In the genomic region with DNA sequence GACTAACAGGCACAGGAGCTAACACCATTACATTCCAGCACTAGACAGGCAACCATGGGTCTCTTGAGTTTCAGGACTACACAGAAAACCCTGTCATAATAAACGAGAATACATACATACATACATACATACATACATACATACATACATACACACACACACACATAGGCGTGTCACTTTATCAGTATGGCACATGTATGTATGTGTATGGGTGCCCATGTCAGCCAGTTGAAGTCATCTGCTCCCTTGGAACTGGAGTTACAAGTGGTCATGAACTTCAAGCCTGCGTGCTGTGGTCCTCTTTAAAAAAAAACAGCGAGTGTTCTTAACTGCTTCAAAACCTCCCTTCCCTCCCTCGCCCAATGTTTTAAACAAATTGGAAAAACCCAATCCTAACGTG, we compare ENCODE assay signal across 8 mouse cellular contexts. TPM values are rescaled to one million over a fixed set of nuclear protein-coding genes. Genes with fewer than 3 reads are reported as not detected.
DNase-seq lines count a peak whose midpoint lies in the region; ATAC-seq and TF ChIP-seq lines count a peak whose summit lies in the region.

No protein-coding gene starts in this region.

- no peak for TF ChIP-seq POLR2A in myocyte (IDR thresholded peaks at IDR 0.05; ENCODE audit: insufficient read length, low read depth)

- peak overlapping the region; percentile 87 for H3ac ChIP-seq in myocyte (ENCODE audit: control insufficient read depth, insufficient read length)

- TF ChIP-seq CTCF in left cerebral cortex, adult 2 months (IDR thresholded peaks at IDR 0.05), result no peak

- no peak for ATAC-seq in embryonic facial prominence, embryonic 13.5 days (ENCODE audit: insufficient number of reproducible peaks, insufficient read depth, low FRiP score, low TSS enrichment, low read depth)
- ATAC-seq in intestine, embryonic 16.5 days, result peak; percentile 49

- H3K9me3 ChIP-seq in embryonic facial prominence, embryonic 13.5 days, result no peaks in the 10 kb centered on the region
- H3K9me3 ChIP-seq in intestine, embryonic 16.5 days (ENCODE audit: control insufficient read depth, low read length), result no peaks in the 10 kb centered on the region

- H3K9ac ChIP-seq in embryonic facial prominence, embryonic 13.5 days, result peak overlapping the region; percentile 97
- H3K9ac ChIP-seq in intestine, embryonic 16.5 days (ENCODE audit: low read depth, low read length), result peak overlapping the region; percentile 95

- peak overlapping the region; percentile 99 for H3K27ac ChIP-seq in left cerebral cortex, adult 2 months
- H3K27ac ChIP-seq in embryonic facial prominence, embryonic 13.5 days, result peak overlapping the region; percentile 96
- peak overlapping the region; percentile 90; the same call in 1 of the 2 replicates for H3K27ac ChIP-seq in intestine, embryonic 16.5 days (ENCODE audit: low read length)

- 25% methylated on average over 6 of the region's 6 CpGs for WGBS in embryonic facial prominence, embryonic 13.5 days
- WGBS in intestine, embryonic 16.5 days, result 26% methylated on average over 6 of the region's 6 CpGs

- H3K4me2 ChIP-seq in embryonic facial prominence, embryonic 13.5 days, result peak overlapping the region; percentile 66
- H3K4me2 ChIP-seq in intestine, embryonic 16.5 days (ENCODE audit: low read depth, low read length), result peak overlapping the region; percentile 77
- H3K4me2 ChIP-seq in myocyte (ENCODE audit: low read depth), result peak overlapping the region; percentile 70

- peaks cover 14% of the 10 kb centered on the region for H3K79me2 ChIP-seq in myocyte (ENCODE audit: control insufficient read depth, insufficient read depth)

- intact Hi-C loops in left cerebral cortex, adult 2 months (cut with DNase I), result loop anchor here (5.0 kb wide), 1 partner anchor 50 kb away; no protein-coding TSS in a partner anchor

- H3K4me3 ChIP-seq in left cerebral cortex, adult 2 months, result peak overlapping the region; percentile 77
- peak overlapping the region; percentile 80 for H3K4me3 ChIP-seq in embryonic facial prominence, embryonic 13.5 days
- peak overlapping the region; percentile 91 for H3K4me3 ChIP-seq in intestine, embryonic 16.5 days (ENCODE audit: low read length)
- peak overlapping the region; percentile 70 for H3K4me3 ChIP-seq in myocyte

- H3K4me1 ChIP-seq in embryonic facial prominence, embryonic 13.5 days, result peaks cover 11% of the 10 kb centered on the region; the same call in 1 of the 2 replicates
- H3K4me1 ChIP-seq in intestine, embryonic 16.5 days (ENCODE audit: control insufficient read depth, insufficient read depth, low read length), result 0 out of 2 replicates have a peak, but pooled peaks cover 2% of the 10 kb centered on the region

- H3K27me3 ChIP-seq in embryonic facial prominence, embryonic 13.5 days, result no peaks in the 10 kb centered on the region
- H3K27me3 ChIP-seq in intestine, embryonic 16.5 days (replicated peaks; ENCODE audit: control insufficient read depth, insufficient read depth, low read length), result no peaks in the 10 kb centered on the region
- H3K27me3 ChIP-seq in myocyte (ENCODE audit: control insufficient read depth, insufficient read depth, insufficient read length), result no peaks in the 10 kb centered on the region

- no peak for DNase-seq in left cerebral cortex, adult 2 months (ENCODE audit: extremely low spot score in 1 of 2, low spot score in 2 of 2)
- no peak for DNase-seq in left cerebral cortex, adult 9 months (ENCODE audit: low spot score in 2 of 2)
- no peak for DNase-seq in thymus, adult 18-20 months
- no peak for DNase-seq in testis, postnatal 14 days (ENCODE audit: low spot score)
- no peak for DNase-seq in ovary, postnatal 14 days (ENCODE audit: low spot score)

- peaks cover 67% of the 10 kb centered on the region for H3K36me3 ChIP-seq in embryonic facial prominence, embryonic 13.5 days
- H3K36me3 ChIP-seq in intestine, embryonic 16.5 days (ENCODE audit: control insufficient read depth, insufficient read depth, low read length), result peaks cover 25% of the 10 kb centered on the region
- H3K36me3 ChIP-seq in myocyte (ENCODE audit: control insufficient read depth, insufficient read depth), result peaks cover 18% of the 10 kb centered on the region

TF ChIP-seq in myocyte, 11 proteins besides CTCF, POLR2A, EP300 and RAD21:
- no peak for TF ChIP-seq POLR2AphosphoS2 (IDR thresholded peaks at IDR 0.05; ENCODE audit: insufficient read length, low read depth)
- TF ChIP-seq USF1 (IDR thresholded peaks at IDR 0.05; ENCODE audit: low read depth), result no peak
- no peak for TF ChIP-seq E2F4 (IDR thresholded peaks at IDR 0.05; ENCODE audit: insufficient read depth)
- no peak for TF ChIP-seq SRF (IDR thresholded peaks at IDR 0.05; ENCODE audit: control insufficient read depth, insufficient read length, low read depth)
- TF ChIP-seq TCF3 (IDR thresholded peaks at IDR 0.05; ENCODE audit: insufficient read length, low read depth), result no peak
- TF ChIP-seq TCF12 (IDR thresholded peaks at IDR 0.05; ENCODE audit: insufficient read depth, poor library complexity, severe bottlenecking), result no peak
- no peak for TF ChIP-seq CEBPB (IDR thresholded peaks at IDR 0.05; ENCODE audit: insufficient read depth, poor library complexity, severe bottlenecking)
- no peak for TF ChIP-seq REST (IDR thresholded peaks at IDR 0.05; ENCODE audit: insufficient read depth, insufficient read length)
- no peak for TF ChIP-seq MYOG (IDR thresholded peaks at IDR 0.05; ENCODE audit: control insufficient read depth in 1 of 3, insufficient read depth in 1 of 3, insufficient read length in 2 of 3, low read depth in 2 of 3)
- TF ChIP-seq MYOD1 (IDR thresholded peaks at IDR 0.05; ENCODE audit: control insufficient read depth in 1 of 3, insufficient read length in 2 of 3, low read depth in 2 of 3), result no peak
- no peak for TF ChIP-seq MAX (IDR thresholded peaks at IDR 0.05; ENCODE audit: low read depth)

RNA-seq across cellular contexts. Expression of gene Exosc10, which starts 0.5 kb away (rescaled TPM):
- 10 to 100 TPM; 50.0 to 50.6 TPM for total RNA-seq in left cerebral cortex, adult 2 months (2021)
- polyA plus RNA-seq in embryonic facial prominence, embryonic 13.5 days (2015; fragmentation: Nextera tagmentation; extraction: Ambion mirVana), result 97.0 and 99.7 TPM in 2 replicates
- polyA plus RNA-seq in intestine, embryonic 16.5 days (2015; fragmentation: Nextera tagmentation; extraction: Ambion mirVana), result 67.3 and 72.0 TPM in 2 replicates
- 37.0 TPM for polyA plus RNA-seq in myocyte (2012; fragmentation: generic; extraction: Trizol)

RNA-seq across cellular contexts. Expression of gene Srm, which starts 33.5 kb away (rescaled TPM):
- 10 to 100 TPM; 77.2 to 77.4 TPM for total RNA-seq in left cerebral cortex, adult 2 months (2021)
- polyA plus RNA-seq in embryonic facial prominence, embryonic 13.5 days (2015; fragmentation: Nextera tagmentation; extraction: Ambion mirVana), result 201 and 214 TPM in 2 replicates
- polyA plus RNA-seq in intestine, embryonic 16.5 days (2015; fragmentation: Nextera tagmentation; extraction: Ambion mirVana), result 155 and 170 TPM in 2 replicates
- polyA plus RNA-seq in myocyte (2012; fragmentation: generic; extraction: Trizol), result 103 TPM

RNA-seq across cellular contexts. Expression of gene Masp2, which starts 44.6 kb away (rescaled TPM):
- total RNA-seq in left cerebral cortex, adult 2 months (2021), result 1 to 10 TPM; 4.1 to 4.7 TPM
- 0.07 and 1.1 TPM in 2 replicates for polyA plus RNA-seq in embryonic facial prominence, embryonic 13.5 days (2015; fragmentation: Nextera tagmentation; extraction: Ambion mirVana)
- 0.29 and 0.84 TPM in 2 replicates for polyA plus RNA-seq in intestine, embryonic 16.5 days (2015; fragmentation: Nextera tagmentation; extraction: Ambion mirVana)
- 0.43 TPM for polyA plus RNA-seq in myocyte (2012; fragmentation: generic; extraction: Trizol)

RNA-seq across cellular contexts. Expression of gene Angptl7, which starts 57.5 kb away (rescaled TPM):
- total RNA-seq in left cerebral cortex, adult 2 months (2021), result under 1 TPM; 0.57 to 0.89 TPM
- polyA plus RNA-seq in embryonic facial prominence, embryonic 13.5 days (2015; fragmentation: Nextera tagmentation; extraction: Ambion mirVana), result 0.51 and 1.3 TPM in 2 replicates
- polyA plus RNA-seq in intestine, embryonic 16.5 days (2015; fragmentation: Nextera tagmentation; extraction: Ambion mirVana), result 1.1 TPM in 2 replicates
- polyA plus RNA-seq in myocyte (2012; fragmentation: generic; extraction: Trizol), result 0.01 TPM
